Mouse (Mus musculus) left cerebral cortex, postnatal 25 days (tissue): ENCODE results near the gene Calu. TPM values are rescaled to one million over a fixed set of nuclear protein-coding genes. Genes with fewer than 3 reads are reported as not detected.
"Not testable (repeated sequence)": the region's sequence is repeated elsewhere in the genome, so short reads cannot be mapped to it uniquely, and the experiment has no call there.

Experiments used
- DNase-seq, 2 experiments: peaks; one replicate each; pipeline ENCODE4 v3.0.0; 2022; ENCODE audit warnings: low spot score in 2 of 2, mixed read lengths in 1 of 2
- intact Hi-C: fragments of 180-260 bp; cut with DNase I; formaldehyde crosslinking; loops from one replicate; pipeline ENCODE4 v1.15.1; 2025
- total RNA-seq, 2 experiments: library from RNA; stranded (reverse); gene quantifications; 2 replicates each; pipeline ENCODE4 v1.2.3; 2021

The Calu gene
- total RNA-seq, 2 experiments from 2014 or later, result 71.9 to 72.5 TPM

- intact Hi-C loops, result no loop called here
- DNase-seq, result no peak
Observed at GRCm38 (mm10) chr6:29359386-29359785, 11.5 kb downstream of the Calu start.

DNA sequence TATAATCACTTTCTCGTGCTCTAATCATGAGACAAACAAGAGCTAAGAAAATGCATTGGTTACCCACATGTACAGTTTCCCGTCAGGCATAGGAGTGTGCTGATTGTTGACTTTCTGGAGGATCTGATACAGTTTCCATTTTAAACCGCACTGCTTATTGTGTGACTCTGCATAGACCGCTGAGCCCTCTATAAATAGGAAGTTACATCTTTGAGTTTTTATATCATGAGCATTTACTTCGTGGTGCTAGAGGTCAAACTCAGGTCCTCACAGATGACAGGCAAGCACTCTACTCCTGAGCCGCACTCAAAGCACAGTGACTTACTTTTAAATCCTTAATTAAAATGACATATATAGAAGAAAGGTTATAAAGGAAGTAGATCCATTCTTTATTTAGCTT is 12.3 kb downstream of the Calu start:
- intact Hi-C loops, result no loop called here
- DNase-seq, result no peak

- intact Hi-C loops, result no loop called here
- DNase-seq, result peak in 1 of 2 experiments; percentile 36
Observed at GRCm38 (mm10) chr6:29362246-29363128, 14.6 kb downstream of the Calu start.

DNA sequence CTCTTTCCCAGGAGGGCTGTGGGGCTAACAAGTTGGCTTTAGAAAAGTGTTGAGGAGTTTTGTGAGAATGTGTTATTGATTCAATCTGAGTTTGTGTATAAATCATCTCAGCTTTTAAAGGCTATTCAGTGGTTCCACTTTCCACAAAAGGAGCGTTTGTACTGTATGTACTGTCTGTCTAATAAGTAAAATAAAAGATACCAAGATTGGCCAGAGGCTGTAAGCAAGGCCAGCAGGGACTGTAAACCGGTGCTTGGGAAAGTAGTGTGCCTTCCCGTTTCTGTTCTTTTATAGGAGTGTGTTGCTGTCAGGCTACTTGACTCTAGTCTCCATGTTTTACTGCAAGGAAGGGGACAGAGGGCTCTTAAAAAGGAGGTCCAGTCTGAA is 15.3 kb downstream of the Calu start:
- no peak for DNase-seq
- intact Hi-C loops, result no loop called here

- intact Hi-C loops, result no loop called here
Observed at GRCm38 (mm10) chr6:29365277-29365676, 17.4 kb downstream of the Calu start.

GRCm38 (mm10) chr6:29377386-29377785 is 29.5 kb downstream of the Calu start:
- DNase-seq, result no peak
- intact Hi-C loops, result no loop called here

More at GRCm38 (mm10) chr6:29365277-29365676, 17.4 kb downstream of the Calu start:
- no peak for DNase-seq

- intact Hi-C loops, result no loop called here
Observed at GRCm38 (mm10) chr6:29378678-29379077, 30.8 kb downstream of the Calu start.

GRCm38 (mm10) chr6:29379954-29380353 is 32.1 kb downstream of the Calu start:
- no peak for DNase-seq
- intact Hi-C loops, result no loop called here

More at GRCm38 (mm10) chr6:29378678-29379077, 30.8 kb downstream of the Calu start:
- DNase-seq, result no peak

GRCm38 (mm10) chr6:29382442-29382841 is 34.6 kb downstream of the Calu start:
- no peak for DNase-seq
- intact Hi-C loops, result no loop called here

GRCm38 (mm10) chr6:29388052-29388518 is 40.2 kb downstream of the Calu start, which contains the start of gene Opn1sw:
Gene Opn1sw (minus strand): TSS chr6:29388468.
- no peak for DNase-seq
- intact Hi-C loops, result no loop called here

GRCm38 (mm10) chr6:29388606-29389080 is 40.8 kb downstream of the Calu start:
- intact Hi-C loops, result no loop called here
- DNase-seq, result peak; percentile 76 to 91

DNA sequence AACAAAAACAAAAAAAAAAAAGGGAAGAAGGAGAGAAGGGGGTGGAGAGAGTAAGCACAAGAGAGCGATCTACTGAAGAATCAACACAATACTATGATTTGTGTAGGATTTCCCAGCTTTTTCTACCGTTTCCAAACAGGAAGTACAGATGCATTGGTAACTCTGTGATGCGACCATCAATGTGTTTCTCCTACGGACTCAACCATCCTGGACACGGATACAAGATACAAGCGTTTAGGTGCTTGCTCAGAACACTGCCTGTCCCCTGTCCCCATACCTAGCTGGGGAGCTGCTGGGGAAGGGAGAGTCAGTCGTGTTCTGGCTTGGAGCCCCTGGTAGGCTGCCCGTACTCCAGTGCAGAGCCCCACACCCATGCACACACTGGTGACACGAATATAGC is 41.6 kb downstream of the Calu start:
- no peak for DNase-seq
- intact Hi-C loops, result no loop called here

- intact Hi-C loops, result loop anchor here (5.0 kb wide), 2 partner anchors 147 to 262 kb away; no protein-coding TSS in a partner anchor
- not testable (repeated sequence) for DNase-seq
Observed at GRCm38 (mm10) chr6:29390500-29390899, 42.6 kb downstream of the Calu start.

DNA sequence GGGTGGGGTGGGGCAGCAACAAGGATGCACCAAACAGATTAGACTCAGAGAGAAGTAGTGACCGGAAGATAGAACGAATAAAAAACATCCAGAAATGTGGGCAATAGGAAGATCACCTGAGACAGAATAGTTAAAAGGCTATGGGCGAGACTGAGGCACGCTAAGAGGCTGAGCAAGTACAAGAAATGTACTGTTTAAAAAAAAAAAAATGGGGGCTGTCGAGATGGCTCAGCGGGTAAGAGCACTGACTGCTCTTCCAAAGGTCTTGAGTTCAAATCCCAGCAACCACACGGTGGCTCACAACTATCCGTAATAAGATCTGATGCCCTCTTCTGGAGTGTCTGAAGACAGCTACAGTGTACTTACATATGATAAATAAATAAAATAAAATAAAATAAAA is 43.4 kb downstream of the Calu start:
- not testable (repeated sequence) for DNase-seq
- intact Hi-C loops, result loop anchor here (5.0 kb wide), 2 partner anchors 146 to 261 kb away; no protein-coding TSS in a partner anchor

GRCm38 (mm10) chr6:29391802-29392201 is 43.9 kb downstream of the Calu start:
- intact Hi-C loops, result loop anchor here (5.0 kb wide), 2 partner anchors 145 to 260 kb away; no protein-coding TSS in a partner anchor

DNA sequence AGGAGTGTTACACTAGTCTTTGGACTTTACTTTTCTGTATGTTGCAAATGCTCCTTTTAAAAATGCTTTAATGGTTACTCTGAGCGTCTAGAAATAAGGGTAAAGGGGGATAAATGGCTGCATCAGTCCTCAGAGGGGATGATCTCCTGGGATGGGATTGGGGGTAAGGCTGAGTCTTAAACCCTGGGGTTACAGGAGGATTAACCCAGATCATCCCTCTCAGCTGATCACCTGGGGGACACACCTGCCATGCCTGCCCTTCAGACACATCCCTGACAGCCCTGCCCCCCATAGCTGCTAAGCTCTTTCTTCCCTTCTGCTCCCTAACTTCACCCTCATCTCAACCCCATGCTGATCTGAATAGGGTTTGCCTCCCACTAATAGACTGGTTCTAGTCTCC is 46.4 kb downstream of the Calu start:
- no peak for DNase-seq
- intact Hi-C loops, result loop anchor here (5.0 kb wide), 2 partner anchors 143 to 258 kb away; no protein-coding TSS in a partner anchor

More at GRCm38 (mm10) chr6:29391802-29392201, 43.9 kb downstream of the Calu start:
- DNase-seq, result peak in 1 of 2 experiments; percentile 30

- DNase-seq, result peak; percentile 77 to 86
- intact Hi-C loops, result no loop called here
Observed at GRCm38 (mm10) chr6:29395910-29396713, 48.2 kb downstream of the Calu start, which contains the start of gene Ccdc136. Gene Ccdc136 (plus strand): TSS chr6:29396309.

DNA sequence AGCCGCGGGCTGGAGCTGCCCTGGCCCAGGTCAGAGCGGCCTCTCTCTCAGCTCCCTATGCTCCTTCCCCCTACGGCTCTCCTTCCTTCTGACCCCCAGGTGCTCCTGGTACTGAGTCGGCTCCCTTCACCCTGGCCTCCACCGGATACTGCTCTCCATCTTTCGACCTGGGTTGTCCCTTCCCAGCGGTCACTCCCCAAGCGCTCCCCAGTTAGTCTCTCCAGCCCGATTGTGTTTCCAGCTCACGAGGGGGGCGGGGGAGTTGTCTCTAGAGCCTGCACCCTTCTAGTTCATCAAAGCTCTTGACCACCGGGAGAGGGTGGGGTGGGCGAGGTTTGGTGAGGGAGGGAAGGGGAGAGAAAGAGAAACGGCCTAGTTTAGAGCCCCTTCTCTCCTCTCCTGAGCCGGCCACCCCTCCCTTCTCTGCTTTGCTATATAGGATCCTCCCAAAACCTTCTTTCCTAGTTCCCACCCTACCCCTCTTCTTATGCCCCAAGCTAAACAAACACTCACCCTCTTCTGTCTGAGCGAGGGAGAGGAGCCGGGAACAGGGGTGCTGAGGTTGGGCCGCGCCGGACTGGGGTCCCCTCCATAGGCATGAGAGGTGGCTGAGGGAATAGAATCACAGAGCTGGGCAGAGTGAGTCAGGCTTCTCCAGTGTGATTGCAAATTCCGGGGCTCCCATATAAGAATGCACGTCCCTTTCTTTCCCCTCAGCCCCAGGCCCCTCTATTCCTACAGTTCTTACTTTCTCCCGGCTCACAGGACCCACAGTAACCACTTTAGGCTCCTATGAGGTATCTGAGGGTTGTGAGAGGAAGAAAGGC is 49.1 kb downstream of the Calu start:
- intact Hi-C loops, result no loop called here
- no peak for DNase-seq

GRCm38 (mm10) chr6:29397575-29397974 is 49.7 kb downstream of the Calu start:
- intact Hi-C loops, result no loop called here
- peak; percentile 30 to 54 for DNase-seq
